Mouse (Mus musculus): Measurements from ENCODE around the gene Tmco5.
A peak's percentile ranks its signal among the peaks of the same experiment; 100 is the strongest.

Tmco5 gene

GRCm38 (mm10) chr2:116878391-116878790, at the start of gene Tmco5:
Gene Tmco5 (plus strand): TSS chr2:116878691.
- no peak for DNase-seq (ENCODE audit: low spot score in 2 of 2)

DNA sequence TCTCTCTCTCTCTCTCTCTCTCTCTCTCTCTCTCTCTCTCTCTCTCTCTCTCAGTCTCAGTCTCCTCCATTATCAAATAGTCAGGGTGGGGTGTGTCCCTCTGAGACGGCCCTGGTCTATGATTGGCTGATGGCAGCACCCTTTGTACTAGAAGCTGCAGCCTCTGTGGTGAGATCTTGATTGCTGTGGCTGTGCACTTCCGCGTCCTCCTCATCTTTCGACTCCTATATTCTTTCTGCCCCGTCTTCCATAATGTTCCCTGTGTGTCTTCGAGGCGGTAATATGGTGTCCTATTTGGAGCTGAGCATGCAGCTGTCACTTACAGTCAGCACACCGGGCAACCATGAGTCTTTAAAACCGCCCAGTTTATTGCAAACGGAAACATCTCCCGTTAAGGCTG, 46.6 kb upstream of the Tmco5 start:
- no peak for DNase-seq (ENCODE audit: low spot score in 2 of 2)

GRCm38 (mm10) chr2:116837829-116838228, 40.7 kb upstream of the Tmco5 start:
- no peak for DNase-seq (ENCODE audit: low spot score in 2 of 2)

DNA sequence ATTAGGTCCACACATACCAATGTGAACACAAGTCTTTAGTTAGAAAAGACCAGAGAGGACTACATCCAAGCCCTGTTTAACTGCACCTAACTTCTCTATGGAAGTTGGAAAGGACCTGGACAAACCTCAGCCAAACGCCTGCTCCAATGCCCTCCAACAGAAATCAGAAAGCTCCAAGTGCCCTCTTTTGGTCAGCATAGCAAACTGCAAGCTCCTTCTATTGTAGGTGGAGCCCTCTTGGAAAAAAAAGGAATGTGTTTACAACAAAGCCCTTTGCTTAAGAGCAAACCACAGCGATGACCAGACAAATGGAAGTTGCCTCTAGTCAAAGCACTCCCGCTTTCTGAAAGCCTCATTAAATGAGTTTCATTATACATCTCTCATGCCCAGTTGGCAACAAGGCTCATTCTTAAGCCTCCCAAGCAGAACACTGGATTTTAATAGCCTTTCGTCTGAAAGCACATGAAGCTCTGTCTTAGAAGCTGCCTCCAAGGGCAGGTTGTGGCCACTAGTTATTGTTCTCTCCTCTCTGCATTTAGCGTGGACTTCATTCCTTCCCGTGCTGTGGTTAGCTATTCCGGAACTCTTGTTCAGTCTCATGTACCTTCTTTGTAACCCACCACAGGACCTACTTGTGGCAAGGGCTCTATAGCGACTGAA, 39.8 kb upstream of the Tmco5 start:
- DNase-seq (ENCODE audit: low spot score in 2 of 2): no peak

GRCm38 (mm10) chr2:116849980-116850636, 28.4 kb upstream of the Tmco5 start:
- DNase-seq (ENCODE audit: low spot score in 2 of 2): no peak

- no peak for DNase-seq (ENCODE audit: low spot score in 2 of 2)
Measured at GRCm38 (mm10) chr2:116851356-116851755, 27.1 kb upstream of the Tmco5 start.

DNA sequence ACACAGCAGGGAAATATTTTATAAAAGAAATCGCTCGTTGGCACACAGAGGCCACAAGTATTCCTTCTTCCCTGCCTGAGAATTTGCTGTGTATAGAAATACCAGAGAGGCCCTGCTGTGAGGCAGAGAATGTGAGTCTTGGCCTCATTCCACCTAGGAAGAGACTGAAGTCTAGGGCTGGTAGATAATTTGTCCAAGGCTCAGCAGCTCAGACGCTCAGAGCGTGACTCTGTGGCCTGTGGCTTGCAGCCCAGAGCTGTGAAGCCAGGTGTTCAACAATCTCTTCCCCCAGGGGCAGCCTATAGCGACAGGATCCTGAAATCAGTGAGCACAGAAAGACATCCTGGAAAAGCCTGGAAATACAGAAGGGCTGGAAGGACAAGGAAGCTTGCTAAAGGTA, 26.2 kb upstream of the Tmco5 start:
- no peak for DNase-seq (ENCODE audit: low spot score in 2 of 2)

- no peak for DNase-seq (ENCODE audit: low spot score in 2 of 2)
Measured at GRCm38 (mm10) chr2:116858703-116859102, 19.8 kb upstream of the Tmco5 start.

GRCm38 (mm10) chr2:116876955-116877615, 1.4 kb upstream of the Tmco5 start:
- DNase-seq (ENCODE audit: low spot score in 2 of 2): no peak

GRCm38 (mm10) chr2:116879730-116880129, 1.2 kb downstream of the Tmco5 start:
- no peak for DNase-seq (ENCODE audit: low spot score in 2 of 2)

DNA sequence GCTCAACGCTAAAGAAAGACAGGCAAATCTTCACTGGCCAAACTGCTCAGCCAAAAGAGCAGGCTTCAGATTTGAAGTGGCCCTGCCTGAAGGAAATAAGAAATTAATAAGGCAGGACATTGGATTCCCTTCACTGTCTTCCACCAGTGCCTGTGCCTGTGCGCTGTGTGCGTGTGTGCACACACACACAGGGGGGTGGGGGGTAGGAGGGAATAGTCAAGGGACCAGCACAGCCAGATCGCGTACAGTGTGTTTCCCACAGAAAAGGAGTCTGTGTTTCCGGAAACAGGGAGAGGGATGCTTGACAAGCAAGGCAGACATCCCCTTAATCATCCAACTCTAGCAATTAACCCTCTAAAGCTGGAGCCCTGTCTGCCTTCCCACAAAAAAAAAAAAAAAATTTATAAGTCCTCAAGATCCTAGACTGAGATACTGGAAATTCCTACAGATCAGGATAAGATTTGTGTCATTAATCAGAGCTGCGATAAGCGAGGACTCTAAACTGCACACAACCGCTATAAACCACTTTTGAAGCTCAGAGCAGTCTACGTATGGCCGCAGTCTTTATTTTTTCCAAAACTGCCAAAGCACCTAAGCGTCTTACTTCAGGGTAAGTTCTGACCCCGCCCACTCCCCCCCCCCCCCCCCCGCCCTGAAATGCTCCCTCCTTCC, 15.0 kb downstream of the Tmco5 start:
- DNase-seq (ENCODE audit: low spot score in 2 of 2): no peak

DNA sequence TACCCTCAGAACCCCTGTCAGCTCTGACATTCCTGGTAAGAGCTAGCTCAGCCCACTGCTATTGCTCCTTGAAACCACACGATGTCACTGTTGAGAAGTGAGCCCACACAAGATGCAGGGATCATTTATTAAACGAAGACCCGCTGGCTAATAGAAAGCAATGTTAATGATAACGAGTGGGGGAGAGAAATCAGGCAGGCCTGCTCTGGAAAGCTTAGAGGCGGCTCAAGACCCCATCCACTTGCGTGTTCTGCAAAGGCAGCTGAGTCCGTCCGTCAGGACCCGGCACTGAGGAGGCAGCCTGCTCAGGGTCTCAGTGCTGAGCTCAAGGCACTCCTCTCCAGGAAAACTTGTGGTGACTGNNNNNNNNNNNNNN, 15.5 kb downstream of the Tmco5 start:
- DNase-seq (ENCODE audit: low spot score in 2 of 2): no peak

DNA sequence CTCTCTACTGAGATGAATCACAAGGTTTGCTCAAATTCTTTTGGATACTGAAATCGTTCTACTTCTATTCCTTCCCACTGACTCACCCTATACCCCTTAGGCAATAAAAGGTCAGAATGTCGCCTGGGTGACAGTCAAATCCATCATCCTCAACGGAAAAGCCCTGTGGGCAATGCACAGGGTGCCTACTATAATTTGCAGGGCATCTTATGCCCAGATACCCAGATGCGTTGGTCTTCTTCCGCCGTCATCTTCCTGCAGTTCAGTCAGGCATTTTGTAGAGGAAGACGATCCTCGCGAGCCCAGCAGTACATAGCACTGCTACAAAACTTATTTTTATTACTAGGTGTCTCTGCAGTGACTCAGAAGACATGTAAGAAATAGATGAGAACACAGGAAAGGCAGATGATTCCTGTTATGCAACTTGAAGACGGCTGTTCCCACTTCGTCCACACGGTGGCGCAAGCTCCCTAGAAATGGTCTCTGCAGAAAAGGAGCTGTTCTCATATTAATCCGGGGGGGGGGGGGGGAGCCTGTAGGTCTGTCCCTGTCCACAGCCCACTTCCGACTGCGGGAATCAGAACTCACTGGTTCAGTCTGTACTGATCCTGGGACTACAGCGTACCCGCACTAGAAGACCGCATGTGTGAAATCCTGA, 21.3 kb downstream of the Tmco5 start:
- peak; percentile 46 to 61 for DNase-seq (ENCODE audit: low spot score in 2 of 2)

- no peak for DNase-seq (ENCODE audit: low spot score in 2 of 2)
Measured at GRCm38 (mm10) chr2:116900273-116900843, 21.9 kb downstream of the Tmco5 start.

GRCm38 (mm10) chr2:116908268-116908667, 29.8 kb downstream of the Tmco5 start:
- DNase-seq (ENCODE audit: low spot score in 2 of 2): no peak

DNA sequence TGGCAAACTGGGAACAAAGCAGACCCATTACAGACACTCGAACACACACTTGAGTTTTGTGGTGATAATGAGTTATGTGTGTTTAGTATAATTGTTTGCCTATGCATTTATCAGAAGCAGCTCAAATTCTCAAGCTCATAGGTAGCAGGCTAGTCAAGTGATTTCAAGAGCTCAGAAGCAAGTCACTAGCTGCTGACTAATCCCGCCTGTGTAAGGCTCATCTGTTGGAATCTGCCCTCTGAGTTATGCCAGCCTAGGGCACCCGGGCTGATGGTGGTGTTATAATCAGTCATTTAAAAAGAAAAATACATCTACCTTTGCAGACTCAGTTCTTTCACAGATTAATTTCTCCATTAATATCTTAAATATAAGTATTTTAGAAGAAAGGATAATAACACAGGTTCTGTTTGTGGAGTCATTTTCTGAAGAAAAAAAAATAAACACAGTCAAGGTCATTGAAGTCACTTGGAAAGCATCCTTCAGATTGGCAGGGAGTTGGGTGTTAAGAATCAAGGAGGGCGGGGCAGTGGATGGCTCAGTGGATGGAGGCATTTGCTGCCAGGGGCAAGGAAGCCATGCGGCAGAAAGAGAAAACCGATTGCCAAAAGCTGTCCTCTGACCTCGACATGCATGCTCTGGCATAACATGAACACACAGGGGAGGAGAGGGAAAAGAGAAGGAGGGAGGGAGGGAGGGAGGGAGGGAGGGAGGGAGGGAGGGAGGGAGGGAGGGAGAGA, 34.0 kb downstream of the Tmco5 start:
- DNase-seq (ENCODE audit: low spot score in 2 of 2): no peak

GRCm38 (mm10) chr2:116913677-116914405, 35.4 kb downstream of the Tmco5 start:
- DNase-seq (ENCODE audit: low spot score in 2 of 2): no peak

GRCm38 (mm10) chr2:116914636-116915035, 36.1 kb downstream of the Tmco5 start:
- no peak for DNase-seq (ENCODE audit: low spot score in 2 of 2)

DNA sequence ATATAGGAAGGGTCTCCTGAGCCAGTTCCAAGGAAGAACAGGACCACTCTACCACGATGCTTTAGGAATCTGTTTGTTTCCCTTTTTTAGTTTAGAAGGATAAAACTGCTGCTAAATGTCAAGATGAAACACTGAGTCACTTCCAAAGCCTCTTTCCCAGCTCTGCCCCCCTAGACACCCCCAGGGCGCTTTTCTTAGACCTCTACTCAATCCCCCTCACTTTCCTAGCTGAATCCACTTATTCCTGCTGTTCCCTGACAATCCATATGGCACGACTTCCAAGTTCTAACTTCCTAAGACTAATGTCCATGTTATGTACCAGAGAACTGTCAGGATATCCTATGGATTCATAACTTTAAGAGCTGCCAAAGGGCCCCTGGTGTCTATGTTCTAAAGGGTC, 40.1 kb downstream of the Tmco5 start:
- no peak for DNase-seq (ENCODE audit: low spot score in 2 of 2)

All from spleen, postnatal 36 days (tissue).